Mouse (Mus musculus) CH12.LX (cell line): Measurements from ENCODE around the gene Tnfsf13.

Source experiments
- CTCF ChIP-seq, 2 experiments: IDR thresholded peaks in 1 of 2; conservative IDR thresholded peaks in 1 of 2; 2 replicates each; pipeline ENCODE4 v1.5.1; 2011 to 2012; ENCODE audit warnings: low read depth in 2 of 2, low read length in 2 of 2, improper control_type of control experiment in 1 of 2, inconsistent platforms in 1 of 2, mild to moderate bottlenecking in 1 of 2, moderate library complexity in 1 of 2
- E2F4 ChIP-seq: IDR thresholded peaks from 2 replicates; pipeline ENCODE4 v1.6.1; 2011; ENCODE audit warnings: low read depth, low read length, improper control_type of control experiment; ENCODE audit not compliant: insufficient replicate concordance
- MXI1 ChIP-seq: IDR thresholded peaks from 2 replicates; pipeline ENCODE4 v1.6.1; 2011; ENCODE audit warnings: mild to moderate bottlenecking, low read depth, low read length, improper control_type of control experiment

DNA sequence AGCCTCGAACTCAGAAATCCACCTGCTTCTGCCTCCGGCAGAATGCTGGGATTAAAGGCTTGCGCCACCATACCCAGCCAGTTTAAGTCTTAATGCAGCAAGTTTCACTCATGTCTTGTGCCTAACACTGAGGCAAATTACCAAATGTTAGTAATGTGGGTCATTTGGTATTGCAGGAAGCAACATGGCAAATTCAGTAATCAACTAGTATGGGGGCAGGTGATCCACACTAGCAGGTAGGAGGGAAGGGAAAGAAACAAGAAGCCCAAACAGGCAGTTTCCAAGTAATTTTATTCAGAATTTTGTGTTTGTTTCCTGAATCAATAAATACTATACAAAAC lies 18.9 kb downstream of the Tnfsf13 start:
- no peak for TF ChIP-seq CTCF (conservative IDR thresholded peaks at IDR 0.05 in 1 of 2, IDR thresholded peaks at IDR 0.05 in 1 of 2; ENCODE audit: low read depth in 2 of 2, low read length in 2 of 2)
- no peak for TF ChIP-seq E2F4
- TF ChIP-seq MXI1, result no peak
